Mouse (Mus musculus) left cerebral cortex, postnatal 14 days (tissue): Measurements from ENCODE around the gene Gm4778. TPM values are rescaled to one million over a fixed set of nuclear protein-coding genes. Genes with fewer than 3 reads are reported as not detected.
"Not testable (repeated sequence)": the region's sequence is repeated elsewhere in the genome, so short reads cannot be mapped to it uniquely, and the experiment has no call there.

Experiments used
- DNase-seq, 2 experiments: peaks; one replicate each; pipeline ENCODE4 v3.0.0; 2021 to 2022; ENCODE audit warnings: low spot score in 2 of 2, mixed read lengths in 1 of 2
- intact Hi-C: fragments of 180-260 bp; cut with DNase I; formaldehyde crosslinking; loops from one replicate; pipeline ENCODE4 v1.15.1; 2025
- long read RNA-seq, 2 experiments: library from polyadenylated mRNA; stranded (forward); transcript quantifications; one replicate each; pipeline ENCODE4 v2.0.0; 2021
- total RNA-seq, 2 experiments: library from RNA; stranded (reverse); gene quantifications; 2 replicates each; pipeline ENCODE4 v1.2.3; 2021

Gm4778 gene
- total RNA-seq = not detected
- long read RNA-seq, experiment 1 = 0 reads
- long read RNA-seq, experiment 2, partial matches to known transcripts = 0 of 1 reads
- long read RNA-seq, experiment 2, other reads (novel, unspliced or antisense) = 1 of 1 reads

DNA sequence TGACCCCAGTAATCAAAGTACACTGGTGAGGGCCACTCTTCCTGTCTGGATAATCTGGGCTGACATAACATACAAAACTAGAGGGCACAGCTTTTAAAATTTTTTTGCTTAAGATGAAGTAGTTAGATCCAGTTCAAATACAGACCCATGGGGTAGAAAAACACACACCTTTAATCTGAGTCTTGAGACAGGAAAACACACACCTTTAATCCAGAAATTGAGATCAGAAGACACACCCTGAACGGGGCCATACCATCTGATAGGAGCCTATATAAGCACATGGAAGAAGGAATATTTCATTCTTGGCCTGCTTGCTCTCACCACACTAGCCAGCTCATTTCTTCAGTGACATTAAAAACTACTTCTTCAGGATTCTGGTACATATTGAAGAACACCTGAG, at the start of gene Gm4778:
Gene Gm4778, plus strand, starts transcription at position 301 of the 400 bp plus-strand sequence.
- DNase-seq, intact Hi-C loops: not testable (repeated sequence)

DNA sequence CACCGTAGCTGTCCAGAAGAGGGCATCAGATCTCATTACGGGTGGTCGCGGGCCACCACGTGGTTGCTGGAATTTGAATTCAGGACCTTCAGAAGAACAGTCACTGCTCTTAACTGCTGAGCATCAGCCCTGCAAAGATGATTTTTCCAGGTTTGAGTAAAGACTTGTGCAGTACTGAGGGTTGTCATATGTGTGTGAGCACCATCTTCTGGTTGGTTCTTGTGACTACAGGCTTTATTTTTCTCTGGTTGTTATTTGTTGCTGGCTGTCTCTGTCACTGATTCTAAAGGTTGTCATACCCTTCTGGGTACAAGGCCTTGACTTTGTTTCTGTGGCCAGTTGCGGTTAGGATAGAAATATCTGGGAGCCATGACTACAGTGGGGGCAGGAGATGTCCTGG, 3.2 kb upstream of the Gm4778 start:
- peak; percentile 9 to 58 for DNase-seq
- intact Hi-C loops = no loop called here

DNA sequence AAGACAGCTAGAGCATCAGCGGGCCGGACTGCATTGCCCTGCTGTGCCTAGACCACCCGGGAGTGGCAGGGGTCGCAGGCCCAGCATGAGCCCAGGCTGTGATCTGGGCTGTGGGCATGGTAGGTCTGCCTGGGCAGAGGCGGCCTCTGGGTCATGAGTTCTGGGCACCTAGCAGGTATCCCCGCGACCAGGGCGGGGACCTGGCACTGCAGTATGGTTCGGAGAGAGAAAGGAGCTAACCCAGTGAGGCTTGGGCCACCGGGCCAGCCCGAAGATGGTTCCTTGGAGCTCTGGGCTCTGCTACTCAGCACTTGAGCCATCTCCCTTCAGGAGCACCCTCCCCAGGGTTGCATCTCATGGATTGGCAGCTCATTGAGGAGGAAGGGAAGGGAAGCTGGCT, 12.2 kb downstream of the Gm4778 start:
- no peak for DNase-seq
- intact Hi-C loops = no loop called here

DNA sequence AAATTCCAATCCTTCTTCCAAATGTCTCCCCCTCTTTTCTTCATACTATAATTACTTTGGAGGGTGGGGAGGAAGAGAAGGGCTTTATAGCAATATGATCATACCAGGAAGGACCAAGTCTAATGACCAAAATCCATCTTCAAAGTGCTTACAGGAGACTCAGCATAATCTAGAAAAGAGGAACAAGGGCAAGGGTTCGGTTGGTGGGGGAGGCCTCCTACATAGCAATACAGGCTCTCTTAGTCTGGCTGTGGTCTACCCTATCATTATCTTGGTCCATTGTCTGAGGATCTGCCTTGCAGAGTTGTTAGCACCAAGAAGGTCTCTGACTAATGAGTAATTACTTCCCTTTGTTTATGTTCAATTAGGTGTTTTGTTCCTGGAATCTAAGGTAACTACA, 41.6 kb downstream of the Gm4778 start:
- intact Hi-C loops = no loop called here
- no peak for DNase-seq

DNA sequence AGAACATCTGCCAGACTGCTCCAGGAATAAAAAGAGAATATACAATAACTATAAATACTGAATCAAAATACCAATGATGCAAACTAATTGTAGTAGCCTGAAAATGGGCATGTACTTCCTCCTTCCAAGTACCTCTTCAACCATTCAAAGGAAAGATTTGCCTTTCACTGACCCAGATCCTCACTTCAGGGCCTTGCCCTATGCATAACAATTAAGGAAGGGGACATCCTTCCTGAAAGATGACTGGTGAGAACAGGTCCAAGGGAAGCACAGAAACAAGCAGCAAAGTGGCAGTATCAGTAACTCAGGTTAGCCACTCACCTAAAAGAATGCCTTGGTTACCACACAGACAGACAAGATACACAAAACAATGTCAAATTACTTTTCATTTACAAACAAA, 43.1 kb downstream of the Gm4778 start:
- no peak for DNase-seq
- intact Hi-C loops = no loop called here

DNA sequence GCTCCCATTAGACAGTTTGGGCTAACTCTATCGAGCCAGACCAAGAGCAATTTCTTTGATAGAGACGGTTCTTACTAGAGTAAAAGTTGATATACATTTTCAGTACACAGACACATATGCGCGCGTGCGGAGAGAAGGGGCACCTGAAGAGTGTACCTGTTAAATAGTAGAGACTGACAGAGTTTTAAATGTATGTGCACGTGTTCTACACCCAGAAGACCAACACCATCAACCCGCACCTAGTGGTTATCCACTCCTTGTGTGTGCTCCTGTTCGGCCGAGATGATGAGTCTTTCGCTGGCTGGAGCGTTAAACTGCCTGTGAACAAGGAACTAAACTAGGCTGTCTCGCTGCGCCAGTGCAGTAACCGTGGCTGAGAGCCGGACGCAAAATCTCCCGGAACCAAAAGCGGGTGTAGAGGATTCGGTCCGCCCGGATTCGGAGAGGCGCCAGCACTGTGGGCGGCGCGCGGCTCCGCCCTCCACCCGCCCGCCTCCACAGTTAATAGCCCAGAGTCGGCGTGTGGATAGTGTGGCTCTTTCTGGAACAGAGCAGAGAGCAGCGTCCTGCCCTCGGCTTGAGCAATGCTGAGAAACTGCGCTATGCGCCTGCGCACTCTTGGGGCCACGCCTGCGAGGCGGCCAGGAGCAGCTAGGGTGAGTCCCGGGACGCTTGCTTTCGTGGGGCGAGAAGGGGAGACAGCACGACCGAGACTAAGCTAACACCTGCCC, 46.0 kb downstream of the Gm4778 start, which contains the start of gene Them4:
Gene Them4, plus strand, starts transcription at position 457 of the 731 bp plus-strand sequence.
- DNase-seq = peak; percentile 87 to 91
- intact Hi-C loops = no loop called here

DNA sequence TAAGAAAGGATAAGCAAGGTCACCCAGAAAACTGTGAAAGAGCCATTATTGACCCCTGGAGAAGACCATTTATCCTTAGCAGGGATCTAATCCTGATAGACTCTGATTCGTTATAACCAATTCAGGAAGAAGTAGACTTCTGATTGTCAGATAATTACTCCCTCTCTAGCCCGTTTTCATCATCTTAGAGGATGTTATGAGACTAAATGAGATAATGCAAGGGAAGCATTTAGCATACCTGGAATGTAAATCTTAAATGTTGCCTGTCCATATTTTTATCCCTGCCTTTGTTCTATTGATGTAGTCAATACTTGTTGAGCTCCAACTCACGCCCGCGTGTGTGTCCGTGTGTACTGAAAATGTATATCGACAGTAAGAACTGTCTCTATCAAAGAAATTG, 46.7 kb downstream of the Gm4778 start:
- no peak for DNase-seq
- intact Hi-C loops = no loop called here

DNA sequence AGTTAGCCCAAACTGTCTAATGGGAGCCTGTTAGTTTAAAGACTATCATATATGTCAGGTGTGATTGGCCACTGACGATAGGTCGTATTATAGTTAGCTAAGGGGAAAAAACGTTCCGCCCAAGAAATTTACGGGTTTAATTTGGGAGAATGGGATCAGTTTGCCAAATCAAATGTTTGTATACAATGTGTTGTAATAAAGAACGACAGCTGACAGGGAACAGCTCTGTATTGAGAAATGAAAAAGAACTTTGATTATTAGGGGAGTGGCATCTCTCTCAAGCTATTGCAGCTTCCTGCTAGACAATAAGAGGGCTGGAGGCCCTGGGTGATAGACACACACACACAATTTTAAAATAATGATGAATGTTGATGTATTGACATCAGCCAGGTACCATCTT, 47.1 kb downstream of the Gm4778 start:
- intact Hi-C loops = no loop called here
- no peak for DNase-seq

DNA sequence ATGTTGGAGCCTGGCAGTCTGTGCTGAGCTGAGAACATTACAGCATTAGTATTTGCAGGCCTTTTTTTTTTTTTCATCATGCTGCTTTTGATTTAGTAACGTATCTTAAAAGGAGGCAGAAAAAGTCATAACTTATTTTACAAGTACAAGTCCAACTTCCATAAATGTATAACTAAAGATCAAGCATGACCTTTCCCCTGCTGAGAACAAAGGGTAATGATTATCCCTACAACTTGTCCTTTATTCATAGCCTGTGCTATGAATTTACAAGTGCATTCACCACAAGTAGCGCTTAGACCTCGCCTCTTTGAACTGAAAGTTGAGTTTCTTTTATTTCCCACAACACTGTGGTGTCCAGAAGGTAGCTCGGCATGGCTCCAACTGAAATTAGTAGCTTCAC, 47.5 kb downstream of the Gm4778 start:
- DNase-seq = no peak
- intact Hi-C loops = no loop called here

Other genes starting within 250 kb of the Gm4778 start
- gene Gm9125, start 209.2 kb upstream of the Gm4778 start, total RNA-seq = not detected
- gene Gm10697, start 191.4 kb upstream of the Gm4778 start, total RNA-seq = not detected
- gene Gm10696, start 85.8 kb upstream of the Gm4778 start, total RNA-seq = not detected
- not detected for gene Gm5286, start 67.3 kb upstream of the Gm4778 start, total RNA-seq
- 10 to 100 TPM; 20.1 to 23.3 TPM for gene Them4, start 46.1 kb downstream of the Gm4778 start, total RNA-seq
- not detected for gene Them5, start 78.1 kb downstream of the Gm4778 start, total RNA-seq
- gene C2cd4d, start 98.4 kb downstream of the Gm4778 start, total RNA-seq = under 1 TPM in 1 of 2 experiments, not detected in 1; 0.59 TPM
- gene Rorc, start 108.8 kb downstream of the Gm4778 start, total RNA-seq = under 1 TPM; 0.25 to 0.51 TPM
- 1 to 10 TPM in 1 of 2 experiments, under 1 TPM in 1; 0.70 to 1.1 TPM for gene Lingo4, start 134.5 kb downstream of the Gm4778 start, total RNA-seq
- gene Tdrkh, start 149.2 kb downstream of the Gm4778 start, total RNA-seq = 10 to 100 TPM; 35.2 to 36.0 TPM
- 10 to 100 TPM; 38.3 to 40.0 TPM for gene Mrpl9, start 179.3 kb downstream of the Gm4778 start, total RNA-seq
- gene Oaz3, start 179.9 kb downstream of the Gm4778 start, total RNA-seq = not detected
- 100 to 1,000 TPM; 207 to 232 TPM for gene Celf3, start 214.3 kb downstream of the Gm4778 start, total RNA-seq
- gene Riiad1, start 216.3 kb downstream of the Gm4778 start, total RNA-seq = 1 to 10 TPM; 6.5 to 7.3 TPM